Mouse (Mus musculus) small intestine, adult 2 months (tissue): ENCODE measurements at regions not wholly inside any gene's neighbourhood (a gene's known extent, or its start where the extent isn't known, plus 50 kb on each side); places are given as distances from the start of the nearest gene placed in this dataset.
"Not testable (repeated sequence)": the region's sequence is repeated elsewhere in the genome, so short reads cannot be mapped to it uniquely, and the experiment has no call there.

Experiments used
- H3K27ac ChIP-seq: fragments of 200-500 bp; 2 replicates; pipeline ENCODE4 v1.5.1; 2012; ENCODE audit warnings: low read depth, low read length, control low read depth, inconsistent platforms; ENCODE audit not compliant: insufficient read depth
- H3K27me3 ChIP-seq: fragments of 200-500 bp; 2 replicates; pipeline ENCODE4 v1.6.1; 2012; ENCODE audit warnings: mild to moderate bottlenecking, moderate library complexity, low read length, inconsistent platforms; ENCODE audit not compliant: control insufficient read depth, insufficient read depth
- H3K36me3 ChIP-seq: fragments of 200-500 bp; 2 replicates; pipeline ENCODE4 v1.6.1; 2012; ENCODE audit warnings: mild to moderate bottlenecking, low read length, control low read depth, inconsistent platforms; ENCODE audit not compliant: control insufficient read depth, insufficient read depth
- H3K4me1 ChIP-seq: fragments of 200-500 bp; 2 replicates; pipeline ENCODE4 v1.6.1; 2012; ENCODE audit warnings: low read length, inconsistent platforms, mixed read lengths; ENCODE audit not compliant: control insufficient read depth, insufficient read depth, insufficient read length
- H3K4me3 ChIP-seq: fragments of 200-500 bp; 2 replicates; pipeline ENCODE4 v1.5.1; 2012; ENCODE audit warnings: low read depth, mild to moderate bottlenecking, control low read depth, inconsistent platforms, low read length, moderate library complexity
- CTCF ChIP-seq: fragments of 200-500 bp; IDR thresholded peaks from 2 replicates; pipeline ENCODE4 v1.5.1; 2012; ENCODE audit warnings: low read depth, mild to moderate bottlenecking, control low read depth, inconsistent platforms, low read length, moderate library complexity, mixed read lengths; ENCODE audit not compliant: insufficient replicate concordance, insufficient read length; ENCODE audit errors: extremely low read depth
- POLR2A ChIP-seq: fragments of 200-500 bp; IDR thresholded peaks from 2 replicates; pipeline ENCODE4 v1.6.1; 2012; ENCODE audit warnings: low read depth, mild to moderate bottlenecking, control low read depth, inconsistent platforms, low read length, moderate library complexity
- WGBS: fragments of 180-500 bp; shearing (Covaris S2); methylation state at CpG from one replicate; pipeline ENCODE4 v1.1.7; 2018; 5-methylcytosine and 5-hydroxymethylcytosine counted together

- Histone ChIP-seq H3K27me3 (no peaks in the 10 kb centered on the region), H3K4me3 (no peak overlapping the region), H3K27ac (no peak overlapping the region), H3K36me3 (no peaks in the 10 kb centered on the region), H3K4me1 (no peaks in the 10 kb centered on the region)
- TF ChIP-seq CTCF = 0 out of 2 replicates have a peak, but pooled peaks have one; percentile 25
- no peak for TF ChIP-seq POLR2A
- 45% methylated on average over 6 of the region's 6 CpGs for WGBS
Measured at GRCm38 (mm10) chr15:89730320-89730719, 111.3 kb downstream of the Syt10 start.

- WGBS = 67% methylated on average over 12 of the region's 12 CpGs
- no peak overlapping the region for H3K27ac ChIP-seq
- H3K36me3 ChIP-seq = no peaks in the 10 kb centered on the region
- H3K4me1 ChIP-seq = no peaks in the 10 kb centered on the region
- TF ChIP-seq CTCF (no peak), POLR2A (no peak)
- H3K27me3 ChIP-seq = no peaks in the 10 kb centered on the region
- H3K4me3 ChIP-seq = no peak overlapping the region
Measured at GRCm38 (mm10) chr15:89724356-89724755, 117.3 kb downstream of the Syt10 start.

- Histone ChIP-seq H3K36me3 (no peaks in the 10 kb centered on the region), H3K27ac (no peak overlapping the region), H3K27me3 (no peaks in the 10 kb centered on the region), H3K4me3 (no peak overlapping the region), H3K4me1 (no peaks in the 10 kb centered on the region)
- 52% methylated on average over 2 of the region's 2 CpGs for WGBS
- TF ChIP-seq POLR2A (no peak), CTCF (no peak)
Measured at GRCm38 (mm10) chr15:89697221-89697620, 105.5 kb upstream of the Rabl2 start.

GRCm38 (mm10) chr15:89676366-89676765 is 84.6 kb upstream of the Rabl2 start:
- H3K4me1 ChIP-seq = no peaks in the 10 kb centered on the region
- no peak overlapping the region for H3K27ac ChIP-seq
- H3K27me3 ChIP-seq = no peaks in the 10 kb centered on the region
- no peak for TF ChIP-seq POLR2A
- no peaks in the 10 kb centered on the region for H3K36me3 ChIP-seq
- no peak overlapping the region for H3K4me3 ChIP-seq

- not testable (repeated sequence) for H3K36me3 ChIP-seq, H3K4me1 ChIP-seq, H3K27me3 ChIP-seq, H3K27ac ChIP-seq, H3K4me3 ChIP-seq
- 88% methylated on average over 1 of the region's 1 CpGs for WGBS
Measured at GRCm38 (mm10) chr15:89656558-89656957, 64.8 kb upstream of the Rabl2 start.
